In the genomic region with DNA sequence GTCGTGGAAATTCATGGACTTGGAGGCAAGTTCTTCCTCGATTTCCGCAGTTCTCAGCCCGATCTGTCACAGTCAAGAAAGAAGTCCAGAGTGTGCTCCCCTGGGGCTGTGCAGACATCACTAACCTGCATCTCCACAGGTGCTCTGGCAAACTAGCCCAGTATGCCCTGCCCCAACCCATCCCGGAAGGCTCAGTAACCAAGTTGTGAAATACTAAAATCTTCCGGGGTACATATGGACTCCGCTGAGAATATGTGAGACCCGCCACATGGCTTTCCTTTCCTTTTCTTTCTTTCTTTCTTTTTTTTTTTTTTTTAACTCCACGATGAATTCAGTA, we compare ENCODE assay signal across 8 mouse cellular contexts. TPM values are rescaled to one million over a fixed set of nuclear protein-coding genes. Genes with fewer than 3 reads are reported as not detected.
DNase-seq lines count a peak whose midpoint lies in the region; ATAC-seq and TF ChIP-seq lines count a peak whose summit lies in the region.

No protein-coding gene starts in this region.

- no peak for TF ChIP-seq CTCF in layer of hippocampus, adult 2 months (conservative IDR thresholded peaks at IDR 0.05)

- DNase-seq in layer of hippocampus, adult 2 months (ENCODE audit: low spot score in 2 of 2) = no peak
- DNase-seq in layer of hippocampus, postnatal 10 days (ENCODE audit: low spot score in 2 of 2) = no peak
- DNase-seq in right cerebral cortex, adult 18-20 months = no peak
- no peak for DNase-seq in thymus, postnatal 4 days
- no peak for DNase-seq in layer of hippocampus, postnatal 14 days (ENCODE audit: low spot score in 2 of 2)

- H3K27ac ChIP-seq in layer of hippocampus, adult 2 months = peak overlapping the region; percentile 98
- H3K27ac ChIP-seq in embryonic facial prominence, embryonic 13.5 days = peak overlapping the region; percentile 99
- peak overlapping the region; percentile 99 for H3K27ac ChIP-seq in intestine, embryonic 16.5 days (ENCODE audit: low read length)
- H3K27ac ChIP-seq in neural tube, embryonic 13.5 days (replicated peaks) = peak overlapping the region; percentile 93

- H3K9me3 ChIP-seq in embryonic facial prominence, embryonic 13.5 days = no peaks in the 10 kb centered on the region
- no peaks in the 10 kb centered on the region for H3K9me3 ChIP-seq in intestine, embryonic 16.5 days (ENCODE audit: control insufficient read depth, low read length)
- H3K9me3 ChIP-seq in neural tube, embryonic 13.5 days = no peaks in the 10 kb centered on the region

- 8% methylated on average over 9 of the region's 9 CpGs for WGBS in embryonic facial prominence, embryonic 13.5 days
- WGBS in intestine, embryonic 16.5 days = 9% methylated on average over 9 of the region's 9 CpGs
- WGBS in neural tube, embryonic 13.5 days = 12% methylated on average over 9 of the region's 9 CpGs

- H3K4me3 ChIP-seq in layer of hippocampus, adult 2 months = peak overlapping the region; percentile 64
- peak overlapping the region; percentile 72 for H3K4me3 ChIP-seq in embryonic facial prominence, embryonic 13.5 days
- peak overlapping the region; percentile 77 for H3K4me3 ChIP-seq in intestine, embryonic 16.5 days (ENCODE audit: low read length)
- peak overlapping the region; percentile 69 for H3K4me3 ChIP-seq in neural tube, embryonic 13.5 days

- H3K4me1 ChIP-seq in embryonic facial prominence, embryonic 13.5 days = peaks cover 14% of the 10 kb centered on the region
- peaks cover 9% of the 10 kb centered on the region for H3K4me1 ChIP-seq in intestine, embryonic 16.5 days (ENCODE audit: control insufficient read depth, insufficient read depth, low read length)
- peaks cover 22% of the 10 kb centered on the region for H3K4me1 ChIP-seq in neural tube, embryonic 13.5 days (replicated peaks)

- peak overlapping the region; percentile 94 for H3K9ac ChIP-seq in embryonic facial prominence, embryonic 13.5 days
- peak overlapping the region; percentile 95 for H3K9ac ChIP-seq in intestine, embryonic 16.5 days (ENCODE audit: low read depth, low read length)
- peak overlapping the region; percentile 91 for H3K9ac ChIP-seq in neural tube, embryonic 13.5 days

- H3K36me3 ChIP-seq in embryonic facial prominence, embryonic 13.5 days = no peaks in the 10 kb centered on the region
- no peaks in the 10 kb centered on the region for H3K36me3 ChIP-seq in intestine, embryonic 16.5 days (ENCODE audit: control insufficient read depth, insufficient read depth, low read length)
- no peaks in the 10 kb centered on the region for H3K36me3 ChIP-seq in neural tube, embryonic 13.5 days

- peak; percentile 17; the same call in 1 of the 2 replicates for ATAC-seq in embryonic facial prominence, embryonic 13.5 days (ENCODE audit: insufficient number of reproducible peaks, insufficient read depth, low FRiP score, low TSS enrichment, low read depth)
- ATAC-seq in intestine, embryonic 16.5 days = peak; percentile 62
- peak; percentile 68 for ATAC-seq in neural tube, embryonic 13.5 days (ENCODE audit: low read depth)

- H3K4me2 ChIP-seq in embryonic facial prominence, embryonic 13.5 days = peak overlapping the region; percentile 75
- peak overlapping the region; percentile 76 for H3K4me2 ChIP-seq in intestine, embryonic 16.5 days (ENCODE audit: low read depth, low read length)
- peak overlapping the region; percentile 81 for H3K4me2 ChIP-seq in neural tube, embryonic 13.5 days

- H3K27me3 ChIP-seq in embryonic facial prominence, embryonic 13.5 days = no peaks in the 10 kb centered on the region
- no peaks in the 10 kb centered on the region for H3K27me3 ChIP-seq in intestine, embryonic 16.5 days (replicated peaks; ENCODE audit: control insufficient read depth, insufficient read depth, low read length)
- H3K27me3 ChIP-seq in neural tube, embryonic 13.5 days = no peaks in the 10 kb centered on the region

RNA-seq across cellular contexts. Expression of gene Srd5a3, which starts 0.6 kb away (rescaled TPM):
- total RNA-seq in layer of hippocampus, adult 2 months (2021) = 10 to 100 TPM; 16.8 to 18.8 TPM
- 10 to 100 TPM; 17.9 to 19.6 TPM for total RNA-seq in layer of hippocampus, postnatal 10 days (2021)
- polyA plus RNA-seq in embryonic facial prominence, embryonic 13.5 days (2015; fragmentation: Nextera tagmentation; extraction: Ambion mirVana) = 32.8 and 36.4 TPM in 2 replicates
- polyA plus RNA-seq in intestine, embryonic 16.5 days (2015; fragmentation: Nextera tagmentation; extraction: Ambion mirVana) = 40.8 and 43.0 TPM in 2 replicates
- polyA plus RNA-seq in neural tube, embryonic 13.5 days (2015; fragmentation: Nextera tagmentation; extraction: Ambion mirVana) = 17.3 and 17.8 TPM in 2 replicates
- 10 to 100 TPM; 20.6 to 23.5 TPM for total RNA-seq in layer of hippocampus, postnatal 14 days (2021)

RNA-seq across cellular contexts. Expression of gene Tmem165, which starts 43.0 kb away (rescaled TPM):
- total RNA-seq in layer of hippocampus, adult 2 months (2021) = 10 to 100 TPM; 32.9 to 35.2 TPM
- 10 to 100 TPM; 48.0 to 51.7 TPM for total RNA-seq in layer of hippocampus, postnatal 10 days (2021)
- polyA plus RNA-seq in embryonic facial prominence, embryonic 13.5 days (2015; fragmentation: Nextera tagmentation; extraction: Ambion mirVana) = 104 and 107 TPM in 2 replicates
- 58.8 and 60.5 TPM in 2 replicates for polyA plus RNA-seq in intestine, embryonic 16.5 days (2015; fragmentation: Nextera tagmentation; extraction: Ambion mirVana)
- 58.6 and 62.3 TPM in 2 replicates for polyA plus RNA-seq in neural tube, embryonic 13.5 days (2015; fragmentation: Nextera tagmentation; extraction: Ambion mirVana)
- total RNA-seq in layer of hippocampus, postnatal 14 days (2021) = 10 to 100 TPM; 39.4 to 40.6 TPM

Comparison
In these comparisons a context has a peak if more than half of its experiments do, and no peak if none do; other contexts are left out.
1. ATAC-seq: peak in every context shown above with its lines; median percentile 68 in neural tube, embryonic 13.5 days; 62 in intestine, embryonic 16.5 days; 17 in embryonic facial prominence, embryonic 13.5 days.